Mouse (Mus musculus) bone marrow, adult 2 months (tissue): ENCODE data around the gene Peak1. TPM values are rescaled to one million over a fixed set of nuclear protein-coding genes. Genes with fewer than 3 reads are reported as not detected.

Experiments
- H3K27ac ChIP-seq: fragments of 200-500 bp; 2 replicates; pipeline ENCODE4 v1.5.1; 2012; ENCODE audit warnings: low read depth, mild to moderate bottlenecking, control low read depth, inconsistent platforms, low read length; ENCODE audit not compliant: control insufficient read depth, poor library complexity, insufficient read depth
- H3K4me1 ChIP-seq: fragments of 200-500 bp; 2 replicates; pipeline ENCODE4 v1.6.1; 2011; ENCODE audit warnings: low read length; ENCODE audit not compliant: control insufficient read depth, insufficient read depth
- H3K4me3 ChIP-seq: fragments of 200-500 bp; replicated peaks from 2 replicates; pipeline ENCODE3; 2011; ENCODE audit warnings: mild to moderate bottlenecking, low read depth, low read length, control low read depth; ENCODE audit not compliant: control insufficient read depth
- CTCF ChIP-seq: fragments of 200-500 bp; IDR thresholded peaks from 2 replicates; pipeline ENCODE4 v1.5.1; 2011; ENCODE audit warnings: low read length, control low read depth; ENCODE audit not compliant: control insufficient read depth, insufficient read depth
- POLR2A ChIP-seq: fragments of 200-500 bp; IDR thresholded peaks from 2 replicates; pipeline ENCODE4 v1.6.1; 2011; ENCODE audit warnings: low read depth, mild to moderate bottlenecking, control low read depth, low read length, borderline replicate concordance; ENCODE audit not compliant: control insufficient read depth
- WGBS: fragments of 180-500 bp; shearing (Covaris S2); methylation state at CpG from one replicate; pipeline ENCODE4 v1.1.7; 2018; 5-methylcytosine and 5-hydroxymethylcytosine counted together
- polyA plus RNA-seq: library from polyadenylated mRNA; stranded (reverse); fragments of >200 nt; gene quantifications from 2 replicates; pipeline ENCODE4 v1.2.4, GENCODE M21; 2011; ENCODE audit warnings: low replicate concordance; ENCODE audit not compliant: missing spikeins, insufficient read depth, insufficient read length

Gene Peak1
- polyA plus RNA-seq, 1 experiment, result 7.4 TPM

DNA sequence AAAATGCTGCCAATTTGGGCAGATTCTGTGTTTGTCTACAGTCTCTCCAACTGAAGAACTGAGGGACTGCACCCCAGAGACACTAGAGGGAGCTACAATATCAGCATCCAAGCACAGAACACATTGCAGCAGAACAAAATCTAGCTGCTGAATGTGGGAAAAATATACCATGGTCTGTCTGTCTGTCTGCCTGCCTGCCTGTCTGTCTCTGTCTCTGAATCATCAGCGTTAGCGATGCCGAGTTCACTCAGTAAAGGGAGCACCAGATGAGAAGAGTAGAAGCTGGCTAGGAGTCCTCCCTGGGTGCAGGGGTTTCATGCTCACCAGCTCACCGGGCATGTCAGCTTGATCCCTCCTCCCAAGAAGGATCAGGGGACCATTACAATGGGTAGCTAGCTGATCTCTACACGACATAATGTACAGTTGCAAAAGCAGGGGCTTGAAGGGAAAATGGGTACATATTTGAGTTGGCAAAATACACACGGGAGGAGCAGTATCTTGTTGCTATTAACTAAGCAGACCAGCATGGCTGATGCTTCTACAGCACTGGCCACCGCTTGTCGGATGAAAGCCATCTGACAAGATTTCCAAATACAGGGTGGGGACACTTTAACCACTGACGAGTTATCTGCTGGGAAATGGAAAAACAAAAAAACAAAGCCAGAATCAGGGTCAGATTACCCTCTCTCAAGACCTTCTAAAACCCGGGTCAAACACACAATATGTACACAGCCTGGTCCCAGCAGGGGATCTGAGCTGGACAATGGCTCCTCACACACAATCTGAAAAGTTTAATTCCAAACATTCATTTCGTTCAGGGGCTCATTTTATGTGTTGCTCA is 204.2 kb downstream of the Peak1 start:
- Histone ChIP-seq H3K27ac (no peak overlapping the region), H3K4me3 (no peak overlapping the region), H3K4me1 (no peaks in the 10 kb centered on the region)
- TF ChIP-seq CTCF, result no peak
- no peak for TF ChIP-seq POLR2A
- 58% methylated on average over 11 of the region's 11 CpGs for WGBS

DNA sequence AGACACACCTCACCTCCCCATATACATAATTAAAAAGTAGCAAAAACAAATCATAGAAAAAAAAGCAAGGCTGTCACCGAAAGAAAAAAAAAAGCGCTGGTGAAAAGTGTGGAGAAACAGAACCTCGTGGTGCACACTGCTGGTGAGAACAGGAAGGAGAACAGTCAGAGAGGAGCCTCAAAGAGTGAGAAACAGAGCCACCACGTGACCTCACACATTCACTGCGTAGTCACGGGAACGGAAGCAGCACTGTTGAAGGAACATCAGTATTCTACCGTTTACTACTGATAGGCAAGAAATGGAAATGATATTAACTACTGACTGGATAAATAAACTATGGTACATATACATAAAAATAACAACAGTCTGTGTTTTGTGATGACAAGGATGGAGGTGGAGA is 209.1 kb downstream of the Peak1 start:
- no peak overlapping the region for H3K4me3 ChIP-seq
- peaks cover 4% of the 10 kb centered on the region; the same call in 1 of the 2 replicates for H3K4me1 ChIP-seq
- 59% methylated on average over 8 of the region's 8 CpGs for WGBS
- TF ChIP-seq POLR2A, result no peak
- no peak for TF ChIP-seq CTCF
- H3K27ac ChIP-seq, result no peak overlapping the region

DNA sequence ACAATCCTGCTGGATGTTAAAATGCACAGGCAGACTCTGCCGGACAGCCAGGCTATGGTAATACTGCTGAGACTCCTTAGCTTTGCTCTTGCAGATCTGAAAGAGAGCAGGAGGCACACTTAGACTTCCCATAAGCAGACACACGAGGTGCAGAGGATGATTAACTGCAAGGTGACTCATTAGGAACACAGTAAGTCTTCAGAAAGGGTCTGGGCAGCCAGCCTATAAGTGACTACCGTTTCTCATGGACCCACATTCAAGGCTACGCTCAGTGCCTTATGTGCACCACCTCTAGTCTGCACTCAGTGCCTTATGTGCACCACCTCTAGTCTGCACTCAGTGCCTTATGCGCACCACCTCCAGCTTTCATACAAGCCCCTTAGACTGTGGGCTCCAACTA is 210.4 kb downstream of the Peak1 start:
- 54% methylated on average over 5 of the region's 5 CpGs for WGBS
- TF ChIP-seq CTCF, result no peak
- no peak for TF ChIP-seq POLR2A
- H3K4me1 ChIP-seq, result peaks cover 4% of the 10 kb centered on the region; the same call in 1 of the 2 replicates
- peak overlapping the region; percentile 36 for H3K27ac ChIP-seq
- H3K4me3 ChIP-seq, result no peak overlapping the region

DNA sequence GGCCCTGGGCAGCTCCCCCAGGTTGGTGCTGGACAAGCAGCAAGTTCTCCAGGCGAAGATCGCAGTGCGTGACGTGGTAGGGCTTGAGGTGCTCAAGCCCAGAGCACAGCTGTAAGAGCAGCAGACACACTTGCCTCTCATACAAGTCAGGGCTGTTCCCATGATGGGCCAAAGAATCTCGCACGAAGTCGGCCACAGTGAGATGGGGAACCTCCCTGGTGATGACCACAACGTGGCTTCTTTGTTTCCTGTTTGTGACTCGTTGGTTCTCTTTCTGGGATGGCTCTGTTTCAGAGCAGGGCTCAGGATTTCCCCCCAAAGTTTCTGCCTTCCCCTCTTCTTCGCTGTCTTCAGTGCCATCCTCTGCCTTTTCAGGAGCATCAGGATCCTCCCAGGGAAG is 210.8 kb downstream of the Peak1 start:
- whole genome bisulfite sequencing, result 29% methylated on average over 10 of the region's 10 CpGs
- Histone ChIP-seq H3K27ac (peak overlapping the region; percentile 36), H3K4me3 (no peak overlapping the region)

DNA sequence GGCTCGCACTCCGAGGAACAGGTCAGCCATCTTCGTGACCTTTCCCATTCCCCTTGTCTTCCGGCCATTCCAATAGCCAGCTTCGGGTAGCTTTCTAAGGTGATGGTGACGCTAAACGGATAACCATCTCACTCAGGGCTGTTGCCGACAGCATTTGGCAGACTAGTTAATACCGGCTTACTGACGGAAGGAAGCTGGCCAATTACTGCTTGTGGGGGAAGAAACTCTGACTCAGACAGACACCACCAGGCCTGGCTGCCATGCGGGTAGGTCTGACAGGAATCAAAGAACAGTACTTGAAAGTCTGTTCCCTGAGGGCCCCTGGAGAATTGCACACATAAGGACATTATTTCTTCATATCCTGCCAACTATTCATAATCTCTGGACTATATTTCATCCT is 212.5 kb downstream of the Peak1 start:
- Histone ChIP-seq H3K4me3 (no peak overlapping the region), H3K4me1 (peaks cover 4% of the 10 kb centered on the region; the same call in 1 of the 2 replicates), H3K27ac (no peak overlapping the region)
- TF ChIP-seq POLR2A (no peak), CTCF (no peak)
- 75% methylated on average over 11 of the region's 11 CpGs for WGBS

More for the DNA sequence above, 210.8 kb downstream of the Peak1 start:
- peaks cover 4% of the 10 kb centered on the region; the same call in 1 of the 2 replicates for H3K4me1 ChIP-seq
- no peak for TF ChIP-seq POLR2A
- no peak for TF ChIP-seq CTCF

DNA sequence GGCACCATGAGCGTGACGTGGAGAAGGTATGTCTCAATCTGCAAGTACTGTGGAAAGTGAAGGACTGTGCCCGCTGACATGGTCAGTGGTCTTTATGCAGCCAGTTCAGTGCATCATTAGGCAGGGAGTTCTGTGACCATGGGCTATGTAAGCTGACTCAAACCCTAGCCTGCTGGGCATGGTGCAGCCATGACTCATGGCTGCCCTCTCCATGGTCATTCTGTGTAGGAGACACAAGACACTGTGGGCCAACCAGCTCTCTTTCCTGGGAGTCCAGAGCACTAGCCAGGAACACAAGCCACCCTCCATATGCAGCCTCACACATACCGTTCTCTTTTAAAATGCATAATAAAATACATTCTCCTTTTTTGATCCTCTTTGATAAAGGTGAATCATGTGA is 213.6 kb downstream of the Peak1 start:
- H3K4me3 ChIP-seq, result no peak overlapping the region
- TF ChIP-seq CTCF (no peak), POLR2A (no peak)
- H3K4me1 ChIP-seq, result peaks cover 4% of the 10 kb centered on the region; the same call in 1 of the 2 replicates
- WGBS, result 82% methylated on average over 4 of the region's 4 CpGs
- no peak overlapping the region for H3K27ac ChIP-seq

DNA sequence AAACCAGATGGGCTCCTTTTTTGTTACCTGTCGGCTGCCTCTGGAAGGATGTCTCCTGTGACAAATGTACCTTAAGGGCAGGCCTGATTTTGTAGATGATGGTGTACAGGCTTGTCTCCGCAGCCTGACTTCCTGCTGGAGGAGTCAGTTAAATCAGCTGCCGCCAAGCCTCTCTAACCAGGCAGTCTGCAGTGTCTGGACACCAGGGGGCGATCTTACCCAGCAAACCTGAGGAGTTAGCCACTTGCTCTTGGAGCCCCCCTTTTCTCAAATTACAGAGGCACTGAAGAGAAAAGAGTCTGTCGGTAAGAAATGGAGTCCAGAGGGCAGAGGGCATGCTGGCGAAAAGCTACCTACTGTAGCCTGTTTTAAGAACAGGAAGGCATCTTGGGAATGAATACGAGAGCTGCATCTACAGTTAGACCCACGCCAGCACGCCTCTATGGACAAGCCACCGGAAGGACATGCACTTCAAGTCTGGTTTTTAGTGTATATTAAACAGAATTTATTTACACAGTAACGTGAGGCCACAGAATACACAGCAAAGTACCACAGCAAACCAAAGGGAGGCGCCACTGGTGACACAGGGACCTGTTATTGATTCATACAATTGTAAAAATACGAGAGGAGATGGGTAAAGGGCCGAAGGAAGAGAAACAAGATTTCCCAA is 217.1 kb downstream of the Peak1 start:
- no peaks in the 10 kb centered on the region for H3K4me1 ChIP-seq
- WGBS, result 27% methylated on average over 14 of the region's 14 CpGs
- TF ChIP-seq CTCF (peak; percentile 86), POLR2A (no peak)

DNA sequence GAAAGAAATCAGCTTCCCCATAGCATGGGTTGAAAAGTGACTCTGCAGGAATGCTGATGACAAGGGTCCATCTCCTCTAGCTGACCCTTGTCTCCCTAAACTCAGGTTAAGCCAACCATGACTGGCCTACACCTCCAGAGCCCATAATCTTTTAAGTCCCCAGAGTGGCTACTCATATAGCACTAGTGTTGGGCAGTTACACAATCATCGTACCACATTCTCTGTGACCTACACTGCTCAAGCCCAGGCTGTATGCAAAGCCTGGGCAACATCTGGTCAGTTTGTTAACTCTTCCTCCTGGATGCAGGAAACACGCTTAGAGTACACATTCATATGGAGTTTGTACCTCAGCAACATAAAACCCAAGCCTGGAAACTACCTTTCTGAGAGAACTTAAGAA is 217.7 kb downstream of the Peak1 start:
- Histone ChIP-seq H3K4me1 (no peaks in the 10 kb centered on the region), H3K27ac (no peak overlapping the region), H3K4me3 (no peak overlapping the region)
- 47% methylated on average over 2 of the region's 2 CpGs for WGBS
- TF ChIP-seq CTCF (no peak), POLR2A (no peak)

More for the DNA sequence above, 217.1 kb downstream of the Peak1 start:
- Histone ChIP-seq H3K4me3 (no peak overlapping the region), H3K27ac (no peak overlapping the region)
